Mouse (Mus musculus) midbrain, embryonic 16.5 days (tissue): ENCODE data around the gene Vps37d. TPM values are rescaled to one million over a fixed set of nuclear protein-coding genes. Genes with fewer than 3 reads are reported as not detected.

Source experiments
- ATAC-seq: fragments of 200-750 bp; cut with Nextera tagmentation; 2 replicates; pipeline ENCODE4 v1.8.0; 2017; ENCODE audit warnings: moderate TSS enrichment
- H3K27ac ChIP-seq: fragments of 300-500 bp; sonication (generic); 2 replicates; pipeline ENCODE4 v1.5.1; 2014; ENCODE audit warnings: mild to moderate bottlenecking, low read length, mixed read lengths
- H3K27me3 ChIP-seq: fragments of 300-500 bp; sonication (generic); 2 replicates; pipeline ENCODE4 v1.6.1; 2014; ENCODE audit warnings: low read depth, low read length, mixed read lengths; ENCODE audit not compliant: control insufficient read depth, insufficient read depth
- H3K36me3 ChIP-seq: fragments of 300-500 bp; sonication (generic); 2 replicates; pipeline ENCODE4 v1.6.1; 2014; ENCODE audit warnings: mild to moderate bottlenecking, low read length, moderate library complexity, mixed read lengths; ENCODE audit not compliant: control insufficient read depth, insufficient read depth
- H3K4me1 ChIP-seq: fragments of 300-500 bp; sonication (generic); 2 replicates; pipeline ENCODE4 v1.6.1; 2014; ENCODE audit warnings: mild to moderate bottlenecking, low read length, mixed read lengths; ENCODE audit not compliant: control insufficient read depth, insufficient read depth
- H3K4me2 ChIP-seq: fragments of 300-500 bp; sonication (generic); 2 replicates; pipeline ENCODE4 v1.6.1; 2014; ENCODE audit warnings: mild to moderate bottlenecking, low read length, mixed read lengths
- H3K4me3 ChIP-seq: fragments of 300-500 bp; sonication (generic); 2 replicates; pipeline ENCODE4 v1.5.1; 2014; ENCODE audit warnings: low read depth, mild to moderate bottlenecking, low read length, moderate library complexity, mixed read lengths
- H3K9ac ChIP-seq: fragments of 300-500 bp; sonication (generic); 2 replicates; pipeline ENCODE4 v1.6.1; 2014; ENCODE audit warnings: low read depth, low read length, mixed read lengths
- H3K9me3 ChIP-seq: fragments of 300-500 bp; sonication (generic); replicated peaks from 2 replicates; pipeline ENCODE4 v1.6.1; 2014; ENCODE audit warnings: mild to moderate bottlenecking, low read length, mixed read lengths; ENCODE audit not compliant: control insufficient read depth, poor library complexity, severe bottlenecking
- WGBS: fragments of 180-500 bp; shearing (Covaris S2); extraction: QIAGEN DNeasy Blood & Tissue Kit; methylation state at CpG from one replicate; pipeline ENCODE4 v1.1.7; 2014; 5-methylcytosine and 5-hydroxymethylcytosine counted together
- polyA plus RNA-seq: library from polyadenylated mRNA; unstranded; fragments of >200 nt; fragmentation: Nextera tagmentation; extraction: Ambion mirVana; gene quantifications from 2 replicates; pipeline ENCODE4 v1.2.1, GENCODE M21; 2015

Gene Vps37d
- polyA plus RNA-seq, 1 experiment from 2014 or later: 33.6 TPM

DNA sequence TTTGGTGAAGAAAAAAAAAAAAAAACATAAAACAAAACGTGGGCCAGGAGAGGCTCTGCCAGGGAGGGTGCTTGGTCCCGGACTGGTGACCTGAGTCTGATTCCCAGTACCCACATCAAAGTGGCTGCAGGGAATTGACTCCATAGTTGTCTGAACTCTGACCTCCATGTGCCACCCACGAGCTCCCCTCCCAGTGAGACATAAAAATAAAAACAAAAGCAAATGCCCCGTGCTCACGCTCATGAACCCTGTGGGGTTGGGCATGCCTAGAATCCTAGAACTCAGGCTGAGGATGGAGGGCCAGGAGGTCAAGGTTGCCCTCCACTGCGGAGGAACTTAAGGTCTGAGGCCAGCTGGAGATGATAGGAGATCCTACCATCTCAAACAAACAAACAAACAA is 31.0 kb upstream of the Vps37d start:
- 67% methylated on average over 6 of the region's 6 CpGs for WGBS
- no peaks in the 10 kb centered on the region for H3K36me3 ChIP-seq
- no peak overlapping the region for H3K4me2 ChIP-seq
- H3K9ac ChIP-seq: no peak overlapping the region
- H3K27me3 ChIP-seq: peaks cover 34% of the 10 kb centered on the region
- ATAC-seq: no peak
- H3K27ac ChIP-seq: no peak overlapping the region
- H3K4me3 ChIP-seq: no peak overlapping the region
- H3K4me1 ChIP-seq: no peaks in the 10 kb centered on the region; the same call in 1 of the 2 replicates
- no peaks in the 10 kb centered on the region for H3K9me3 ChIP-seq

- ATAC-seq: no peak
- Histone ChIP-seq H3K36me3 (no peaks in the 10 kb centered on the region), H3K4me1 (no peaks in the 10 kb centered on the region; the same call in 1 of the 2 replicates), H3K4me2 (peak overlapping the region; percentile 17; the same call in 1 of the 2 replicates), H3K9me3 (no peaks in the 10 kb centered on the region), H3K4me3 (peak overlapping the region; percentile 4; the same call in 1 of the 2 replicates), H3K27ac (no peak overlapping the region), H3K9ac (no peak overlapping the region), H3K27me3 (peaks cover 34% of the 10 kb centered on the region)
- WGBS: 12% methylated on average over 40 of the region's 40 CpGs
Measured at GRCm38 (mm10) chr5:135107521-135108501, 29.7 kb upstream of the Vps37d start.

- Histone ChIP-seq H3K27ac (no peak overlapping the region), H3K9me3 (no peaks in the 10 kb centered on the region), H3K4me3 (peak overlapping the region; percentile 41), H3K27me3 (peaks cover 34% of the 10 kb centered on the region), H3K9ac (peak overlapping the region; percentile 37; the same call in 1 of the 2 replicates), H3K4me1 (no peaks in the 10 kb centered on the region; the same call in 1 of the 2 replicates), H3K4me2 (peak overlapping the region; percentile 76), H3K36me3 (no peaks in the 10 kb centered on the region)
- 0% methylated on average over 48 of the region's 48 CpGs for WGBS
- ATAC-seq: peak; percentile 56
Measured at GRCm38 (mm10) chr5:135106758-135107256, 28.7 kb upstream of the Vps37d start.

DNA sequence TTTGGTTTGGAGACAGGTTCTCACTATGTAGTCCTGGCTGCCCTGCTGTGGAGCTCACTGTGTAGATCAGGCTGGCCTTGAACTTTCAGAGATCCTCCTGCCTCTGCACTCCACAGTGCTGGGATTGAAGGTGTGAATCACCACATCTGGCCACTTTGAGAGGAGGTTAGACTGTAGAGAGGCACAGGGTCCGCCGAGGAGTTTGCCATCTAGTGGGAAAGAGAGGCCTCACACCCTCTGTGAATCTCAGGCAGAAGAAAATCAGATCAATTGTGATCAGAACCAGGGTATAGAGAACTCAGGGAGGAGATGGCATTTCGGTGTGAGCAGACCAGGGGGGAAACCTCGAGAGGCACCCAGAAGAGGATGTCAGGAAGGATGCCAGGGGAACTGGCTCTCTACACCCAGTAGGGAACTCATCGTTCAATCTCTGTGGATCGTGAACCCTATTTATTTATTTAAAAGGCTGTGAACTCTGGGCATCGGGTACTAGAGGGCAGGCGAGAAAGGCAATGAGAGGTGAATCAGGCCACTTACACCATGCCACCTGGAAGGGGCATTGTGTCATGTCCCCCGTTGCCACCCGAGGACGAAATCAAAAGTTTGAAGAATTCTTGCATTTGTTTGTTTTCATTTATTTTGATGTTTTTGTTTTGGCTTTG is 26.1 kb upstream of the Vps37d start:
- no peak overlapping the region for H3K9ac ChIP-seq
- no peaks in the 10 kb centered on the region; the same call in 1 of the 2 replicates for H3K4me1 ChIP-seq
- H3K27me3 ChIP-seq: peaks cover 29% of the 10 kb centered on the region
- H3K4me2 ChIP-seq: no peak overlapping the region
- no peak for ATAC-seq
- H3K9me3 ChIP-seq: no peaks in the 10 kb centered on the region
- no peaks in the 10 kb centered on the region for H3K36me3 ChIP-seq
- 62% methylated on average over 11 of the region's 11 CpGs for WGBS
- no peak overlapping the region for H3K27ac ChIP-seq
- no peak overlapping the region for H3K4me3 ChIP-seq

DNA sequence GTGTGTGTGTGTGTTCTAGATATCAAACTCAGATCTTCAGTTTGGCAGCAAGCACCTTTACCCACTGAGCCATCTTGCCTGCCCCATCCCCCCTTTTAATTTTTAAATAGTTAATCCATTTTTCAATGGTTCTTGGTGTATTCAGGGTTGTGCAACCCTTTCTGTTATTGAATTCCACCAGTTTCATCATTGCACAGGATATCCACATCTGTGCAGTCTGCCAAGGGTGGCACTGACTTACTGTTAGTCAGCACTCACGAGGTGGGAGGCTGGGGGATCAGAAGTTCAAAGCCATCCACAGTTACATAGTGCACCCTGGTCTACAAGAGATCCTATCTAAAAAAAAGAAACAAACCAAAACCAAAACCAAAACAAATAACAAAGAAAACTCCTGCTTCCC is 22.9 kb upstream of the Vps37d start:
- Histone ChIP-seq H3K9ac (no peak overlapping the region), H3K36me3 (no peaks in the 10 kb centered on the region), H3K27me3 (peaks cover 11% of the 10 kb centered on the region), H3K4me2 (no peak overlapping the region), H3K4me3 (no peak overlapping the region), H3K27ac (no peak overlapping the region), H3K4me1 (no peaks in the 10 kb centered on the region), H3K9me3 (no peaks in the 10 kb centered on the region)
- ATAC-seq: no peak
- 76% methylated on average over 1 of the region's 1 CpGs for WGBS

DNA sequence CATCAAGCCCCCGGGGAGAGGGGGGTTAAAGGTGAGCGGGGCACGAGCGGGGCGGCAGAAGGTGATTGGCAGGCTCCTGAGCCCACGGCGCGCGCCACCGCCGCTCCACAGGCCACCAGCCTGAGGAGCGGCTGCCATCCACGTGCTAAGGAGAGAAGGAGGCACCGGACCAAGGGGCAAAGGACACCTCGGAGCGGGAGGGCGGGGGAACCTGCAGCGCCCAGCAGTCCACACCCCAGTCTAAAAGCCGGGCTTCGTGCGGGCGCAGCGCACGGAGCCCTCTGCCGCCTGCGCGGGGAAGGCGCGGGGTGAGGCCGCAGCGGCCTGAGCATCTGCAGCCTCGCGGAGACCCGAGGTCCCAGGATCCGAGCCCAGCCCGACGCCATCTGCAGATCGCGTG is 11.6 kb upstream of the Vps37d start, which contains the start of gene Mlxipl:
Gene Mlxipl (plus strand): TSS at position 238 of the 400 bp plus-strand sequence.
- WGBS: 3% methylated on average over 38 of the region's 39 CpGs
- H3K4me1 ChIP-seq: no peaks in the 10 kb centered on the region
- no peaks in the 10 kb centered on the region for H3K36me3 ChIP-seq
- no peak within 1 kb of the TSS for H3K4me3 ChIP-seq
- no peak within 1 kb of the TSS for H3K27ac ChIP-seq
- ATAC-seq: no peak
- H3K9ac ChIP-seq: 0 out of 2 replicates have a peak within 1 kb of the TSS, but pooled peaks have one; percentile 12
- H3K27me3 ChIP-seq: peaks cover 30% of the 10 kb centered on the region
- no peak within 1 kb of the TSS for H3K4me2 ChIP-seq
- no peaks in the 10 kb centered on the region for H3K9me3 ChIP-seq

DNA sequence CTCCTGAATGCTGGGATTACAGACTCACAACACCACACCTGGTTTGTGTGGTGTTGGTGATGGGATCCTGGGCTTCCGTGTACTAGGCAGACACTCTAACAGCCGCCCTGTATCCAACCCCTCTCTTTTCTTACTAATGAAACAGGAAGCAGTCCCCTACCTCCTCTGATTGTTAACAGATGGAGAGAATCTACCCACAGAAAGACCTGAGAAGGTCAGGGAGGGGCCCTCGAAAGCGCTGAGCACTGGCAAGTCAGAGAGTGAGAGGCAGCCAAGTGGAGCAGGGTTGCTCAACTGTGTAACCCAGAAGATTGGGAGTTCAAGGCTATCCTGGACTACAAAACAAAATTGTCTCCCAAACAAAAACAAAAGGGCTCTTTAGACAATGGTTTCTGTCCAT is 8.8 kb upstream of the Vps37d start:
- Histone ChIP-seq H3K36me3 (no peaks in the 10 kb centered on the region), H3K4me2 (no peak overlapping the region), H3K4me3 (no peak overlapping the region), H3K27ac (no peak overlapping the region), H3K4me1 (no peaks in the 10 kb centered on the region), H3K9me3 (no peaks in the 10 kb centered on the region), H3K9ac (no peak overlapping the region), H3K27me3 (peaks cover 27% of the 10 kb centered on the region)
- WGBS: 78% methylated on average over 4 of the region's 4 CpGs
- no peak for ATAC-seq

GRCm38 (mm10) chr5:135080539-135080938 is 2.5 kb upstream of the Vps37d start:
- ATAC-seq: no peak
- Histone ChIP-seq H3K9me3 (no peaks in the 10 kb centered on the region), H3K9ac (no peak overlapping the region), H3K27me3 (no peaks in the 10 kb centered on the region), H3K4me3 (no peak overlapping the region), H3K27ac (no peak overlapping the region), H3K36me3 (no peaks in the 10 kb centered on the region), H3K4me1 (peaks cover 6% of the 10 kb centered on the region), H3K4me2 (no peak overlapping the region)
- WGBS: 88% methylated on average over 5 of the region's 5 CpGs
